Mouse (Mus musculus) NIH3T3 (cell line): Measurements from ENCODE around the gene Ssxb6.
"Not testable (repeated sequence)": the region's sequence is repeated elsewhere in the genome, so short reads cannot be mapped to it uniquely, and the experiment has no call there.

Experiments used
- DNase-seq: peaks from one replicate; pipeline ENCODE4 v3.0.0-alpha.2; 2012; ENCODE audit warnings: low read depth

Gene Ssxb6

DNA sequence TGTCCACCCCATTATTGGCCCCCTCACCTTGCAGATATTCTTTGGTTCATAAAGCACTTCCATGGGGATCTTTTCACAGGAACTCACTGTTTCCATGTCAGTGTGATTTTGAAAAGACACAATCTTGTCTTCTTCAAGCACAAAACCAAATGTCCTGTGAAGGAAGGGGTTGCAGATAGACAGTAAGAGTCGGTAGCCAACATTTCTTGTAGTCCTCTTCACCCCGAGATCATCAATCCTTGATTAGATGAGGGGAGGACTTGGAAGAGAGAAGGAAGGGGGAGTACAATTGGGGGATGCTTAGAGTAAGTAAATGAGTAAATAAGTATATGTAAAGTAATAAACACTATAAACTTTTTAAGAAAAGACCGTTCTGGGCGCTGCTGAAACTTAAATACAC lies at the start of gene Ssxb6:
Gene Ssxb6 (minus strand): TSS at position 101 of the 400 bp plus-strand sequence.
- DNase-seq = not testable (repeated sequence)

DNA sequence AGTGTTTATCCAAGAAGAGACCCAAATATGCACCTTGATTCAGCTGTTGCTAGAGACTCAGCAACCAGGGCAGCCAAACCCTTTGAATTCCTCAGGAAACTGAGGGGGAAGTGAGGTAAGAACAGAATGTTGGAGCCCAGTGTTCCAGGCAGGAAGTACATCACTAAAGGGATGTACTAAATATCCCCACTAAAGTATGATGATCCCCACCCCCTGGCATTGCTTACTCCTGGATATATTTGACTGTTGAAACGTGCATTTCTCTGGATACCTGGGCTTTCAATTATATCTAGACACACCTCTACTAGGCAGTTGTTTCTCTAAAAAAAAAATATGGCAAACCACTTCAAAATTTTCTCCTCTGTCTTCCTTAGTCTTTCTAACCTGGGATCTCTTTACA lies 43.7 kb upstream of the Ssxb6 start, which contains the start of gene Ssxb3:
Gene Ssxb3 (minus strand): TSS at position 101 of the 400 bp plus-strand sequence.
- DNase-seq = not testable (repeated sequence)

GRCm38 (mm10) chrX:8524854-8525253 lies 23.2 kb downstream of the Ssxb6 start, which contains the start of gene Gm14459:
Gm14459 (minus strand) TSS chrX:8524954.
- DNase-seq = no peak
